Mouse (Mus musculus) hindbrain, postnatal 0 days (tissue): Measurements from ENCODE around the gene Crx. TPM values are rescaled to one million over a fixed set of nuclear protein-coding genes. Genes with fewer than 3 reads are reported as not detected.

Experiments used
- ATAC-seq: fragments of 200-750 bp; cut with Nextera tagmentation; 2 replicates; pipeline ENCODE4 v1.8.0; 2017; ENCODE audit warnings: mild to moderate bottlenecking, moderate TSS enrichment, moderate library complexity
- DNase-seq: peaks from one replicate; pipeline ENCODE4 v3.0.0-alpha.2; 2015; ENCODE audit warnings: low spot score
- H3K27ac ChIP-seq: fragments of 300-500 bp; sonication (generic); 2 replicates; pipeline ENCODE4 v1.5.1; 2014; ENCODE audit warnings: mild to moderate bottlenecking
- H3K27me3 ChIP-seq: fragments of 300-500 bp; sonication (generic); 2 replicates; pipeline ENCODE4 v1.6.1; 2014; ENCODE audit warnings: low read length, mixed read lengths; ENCODE audit not compliant: insufficient read depth
- H3K36me3 ChIP-seq: fragments of 300-500 bp; sonication (generic); 2 replicates; pipeline ENCODE4 v1.6.1; 2014; ENCODE audit warnings: low read length, mixed read lengths; ENCODE audit not compliant: insufficient read depth
- H3K4me1 ChIP-seq: fragments of 300-500 bp; sonication (generic); 2 replicates; pipeline ENCODE4 v1.6.1; 2014; ENCODE audit warnings: antibody characterized with exemption, low read length, mixed read lengths; ENCODE audit not compliant: insufficient read depth
- H3K4me2 ChIP-seq: fragments of 300-500 bp; sonication (generic); 2 replicates; pipeline ENCODE4 v1.6.1; 2014; ENCODE audit warnings: low read depth, mild to moderate bottlenecking, low read length, moderate library complexity, mixed read lengths
- H3K4me3 ChIP-seq: fragments of 300-500 bp; sonication (generic); 2 replicates; pipeline ENCODE4 v1.5.1; 2014; ENCODE audit warnings: low read length
- H3K9ac ChIP-seq: fragments of 300-500 bp; sonication (generic); replicated peaks from 2 replicates; pipeline ENCODE4 v1.6.1; 2014; ENCODE audit warnings: mild to moderate bottlenecking, low read length, moderate library complexity, mixed read lengths
- H3K9me3 ChIP-seq: fragments of 300-500 bp; sonication (generic); 2 replicates; pipeline ENCODE4 v1.6.1; 2016; ENCODE audit warnings: low read length, mixed read lengths
- CTCF ChIP-seq: IDR thresholded peaks from 2 replicates; pipeline ENCODE4 v1.5.1; 2016; ENCODE audit warnings: antibody characterized with exemption, control low read depth, low read depth
- WGBS: fragments of 180-500 bp; shearing (Covaris S2); extraction: QIAGEN DNeasy Blood & Tissue Kit; methylation state at CpG from one replicate; pipeline ENCODE4 v1.1.7; 2014; 5-methylcytosine and 5-hydroxymethylcytosine counted together
- polyA plus RNA-seq: library from polyadenylated mRNA; unstranded; fragments of >200 nt; fragmentation: Nextera tagmentation; extraction: Ambion mirVana; gene quantifications from 2 replicates; pipeline ENCODE4 v1.2.1, GENCODE M21; 2015
- total RNA-seq: library from RNA; depleted of rRNA; stranded (reverse); fragments of >200 nt; gene quantifications from 2 replicates; pipeline ENCODE4 v1.2.3, GENCODE M21; 2014; rRNA removed

Gene Crx
- total RNA-seq = not detected in 2 replicates
- polyA plus RNA-seq = not detected in 2 replicates

DNA sequence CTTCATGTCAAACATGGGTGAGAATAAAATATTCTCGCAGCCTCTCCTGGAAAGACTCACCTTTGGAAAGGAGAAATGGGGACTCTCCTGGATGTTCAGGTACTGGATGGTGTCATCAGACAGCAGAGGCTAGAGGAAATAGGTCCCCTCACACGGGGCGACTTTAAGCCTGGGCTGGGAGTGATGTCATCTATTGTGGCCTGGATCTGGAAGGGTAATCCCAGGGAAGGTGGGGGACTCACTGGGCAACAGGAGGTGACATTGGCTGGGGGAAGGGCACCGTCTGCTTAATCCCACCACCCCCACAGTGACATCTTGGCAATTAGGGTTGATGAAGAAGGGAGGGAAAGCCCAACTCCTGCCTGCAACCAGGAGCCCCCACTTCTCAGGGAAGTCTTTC is at the start of gene Crx:
Gene Crx (minus strand): TSS at position 213 of the 400 bp plus-strand sequence.
- no peaks in the 10 kb centered on the region for H3K27me3 ChIP-seq
- no peak within 1 kb of the TSS for H3K4me2 ChIP-seq
- H3K4me3 ChIP-seq = no peak within 1 kb of the TSS
- DNase-seq (no peak), ATAC-seq (no peak)
- no peaks in the 10 kb centered on the region for H3K4me1 ChIP-seq
- no peak for TF ChIP-seq CTCF
- H3K9ac ChIP-seq = no peak within 1 kb of the TSS
- WGBS = 36% methylated on average over 4 of the region's 4 CpGs
- no peak within 1 kb of the TSS for H3K27ac ChIP-seq
- no peaks in the 10 kb centered on the region for H3K36me3 ChIP-seq
- H3K9me3 ChIP-seq = no peaks in the 10 kb centered on the region

DNA sequence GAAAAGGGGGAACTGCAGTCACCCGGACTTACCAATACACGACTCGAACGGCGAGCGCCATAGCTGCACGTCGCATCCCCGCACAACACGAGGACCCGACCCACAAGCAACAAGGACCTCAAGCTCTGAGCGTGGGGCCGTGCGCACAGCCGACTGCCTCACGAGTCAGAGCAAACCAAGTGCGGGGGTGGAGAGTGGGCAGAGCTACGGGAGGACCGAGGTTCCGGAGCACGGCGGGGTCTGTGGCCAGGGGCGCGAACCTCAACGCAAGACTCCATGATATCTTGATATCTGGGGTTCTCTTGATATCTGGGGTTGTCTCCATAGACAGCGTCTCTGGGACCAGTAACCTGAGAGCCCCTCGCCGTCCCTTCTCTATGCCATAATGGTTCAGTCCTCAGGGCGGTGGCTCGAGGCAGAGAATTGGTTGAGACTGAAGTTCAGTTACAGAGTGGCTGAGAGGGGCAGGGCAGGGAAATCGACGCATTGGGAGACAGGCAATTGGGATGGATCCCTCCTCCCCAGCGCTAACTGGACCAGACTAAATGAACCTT is 42.5 kb upstream of the Crx start, which contains the start of gene Selenow:
Gene Selenow (minus strand): TSS at position 183 of the 554 bp plus-strand sequence.
- H3K36me3 ChIP-seq = peaks cover 6% of the 10 kb centered on the region; the same call in 1 of the 2 replicates
- peak; percentile 97 for ATAC-seq
- peak within 1 kb of the TSS; percentile 80 for H3K4me3 ChIP-seq
- peak within 1 kb of the TSS; percentile 84 for H3K9ac ChIP-seq
- TF ChIP-seq CTCF = no peak
- H3K4me2 ChIP-seq = peak within 1 kb of the TSS; percentile 86
- peak; percentile 96 for DNase-seq
- H3K9me3 ChIP-seq = no peaks in the 10 kb centered on the region
- no peaks in the 10 kb centered on the region for H3K27me3 ChIP-seq
- H3K27ac ChIP-seq = peak within 1 kb of the TSS; percentile 90
- peaks cover 14% of the 10 kb centered on the region for H3K4me1 ChIP-seq
- WGBS = 1% methylated on average over 33 of the region's 33 CpGs

DNA sequence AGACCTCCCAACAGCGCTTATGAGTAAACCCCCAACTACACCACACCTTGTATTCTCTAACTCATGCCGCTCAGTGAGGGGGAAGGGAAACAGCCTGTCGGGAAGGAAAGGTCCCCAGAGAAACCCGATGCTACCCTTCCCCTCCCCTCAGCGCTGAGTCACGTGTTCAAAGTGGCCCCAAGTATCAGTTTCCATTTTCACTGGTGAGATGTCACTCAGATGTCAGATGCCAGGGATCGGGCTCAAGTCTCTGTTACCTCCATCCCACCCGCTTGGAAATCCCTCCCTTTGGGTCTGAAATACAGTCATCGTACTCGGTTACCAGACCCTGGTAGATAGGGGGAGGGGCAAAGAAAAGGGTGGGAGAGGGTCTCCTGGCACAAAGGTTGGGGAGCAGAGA is 42.0 kb upstream of the Crx start:
- ATAC-seq (peak; percentile 34), DNase-seq (peak; percentile 69)
- Histone ChIP-seq H3K9me3 (no peaks in the 10 kb centered on the region), H3K4me1 (peaks cover 14% of the 10 kb centered on the region), H3K36me3 (peaks cover 10% of the 10 kb centered on the region; the same call in 1 of the 2 replicates), H3K4me2 (peak overlapping the region; percentile 86), H3K27ac (peak overlapping the region; percentile 90), H3K27me3 (no peaks in the 10 kb centered on the region), H3K9ac (peak overlapping the region; percentile 84), H3K4me3 (peak overlapping the region; percentile 80)
- TF ChIP-seq CTCF = no peak
- 1% methylated on average over 10 of the region's 10 CpGs for WGBS

DNA sequence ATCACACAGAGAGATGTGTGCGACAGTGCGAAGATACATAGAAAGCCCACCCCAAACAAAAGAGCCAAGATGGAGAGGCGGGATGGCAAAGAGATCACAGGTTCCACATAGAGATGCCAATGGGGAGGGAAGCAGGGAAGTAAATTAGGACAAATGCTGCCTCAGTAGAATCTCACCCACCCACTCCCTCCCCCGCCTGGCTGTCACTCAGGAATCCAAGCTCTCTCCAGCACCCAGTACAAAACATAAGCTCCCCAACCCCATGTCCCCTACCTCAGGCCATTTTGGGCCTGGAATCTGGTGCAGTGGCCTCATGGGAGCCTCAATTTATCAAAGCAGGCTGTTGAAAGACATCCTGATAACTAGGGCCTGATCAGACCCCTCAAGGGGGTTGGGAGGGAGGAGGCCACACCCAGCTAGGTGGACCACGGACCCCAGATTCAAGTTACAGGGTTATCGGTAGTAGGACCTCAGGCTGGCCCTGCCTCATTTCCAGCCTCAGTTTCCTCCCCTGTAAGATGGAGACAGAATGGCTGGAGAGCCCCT is 41.0 kb upstream of the Crx start:
- peak overlapping the region; percentile 26 for H3K27ac ChIP-seq
- no peak for TF ChIP-seq CTCF

DNA sequence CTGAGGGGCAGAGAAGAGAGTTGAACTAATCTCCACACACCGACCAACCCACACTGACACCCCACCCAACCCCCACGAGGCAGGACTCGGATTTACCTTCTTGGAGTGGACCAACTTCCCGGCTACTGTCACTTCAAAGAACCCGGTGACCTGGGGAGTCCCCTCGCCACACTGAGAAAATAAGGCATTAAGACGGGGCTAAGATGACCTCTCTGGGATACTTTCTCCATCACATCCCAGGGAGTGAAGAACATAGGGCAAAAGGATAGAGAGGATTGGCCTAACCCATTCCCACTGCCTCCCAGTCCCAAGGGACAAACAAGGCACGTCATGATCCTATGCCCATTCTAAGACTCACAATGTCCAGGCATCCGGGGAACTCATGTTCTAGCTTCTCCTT is 40.2 kb upstream of the Crx start:
- DNase-seq (no peak), ATAC-seq (no peak)
- no peak overlapping the region for H3K4me3 ChIP-seq
- WGBS = 94% methylated on average over 9 of the region's 9 CpGs
- H3K36me3 ChIP-seq = peaks cover 10% of the 10 kb centered on the region; the same call in 1 of the 2 replicates
- H3K9ac ChIP-seq = no peak overlapping the region
- TF ChIP-seq CTCF = no peak
- no peaks in the 10 kb centered on the region for H3K27me3 ChIP-seq
- peak overlapping the region; percentile 86 for H3K4me2 ChIP-seq
- H3K9me3 ChIP-seq = no peaks in the 10 kb centered on the region
- peaks cover 14% of the 10 kb centered on the region for H3K4me1 ChIP-seq
- H3K27ac ChIP-seq = 0 out of 2 replicates have a peak overlapping the region, but pooled peaks have one; percentile 26

More for the DNA sequence above, 41.0 kb upstream of the Crx start:
- Histone ChIP-seq H3K4me1 (peaks cover 14% of the 10 kb centered on the region), H3K9me3 (no peaks in the 10 kb centered on the region), H3K4me3 (peak overlapping the region; percentile 80), H3K36me3 (peaks cover 10% of the 10 kb centered on the region; the same call in 1 of the 2 replicates), H3K4me2 (peak overlapping the region; percentile 86), H3K9ac (peak overlapping the region; percentile 84), H3K27me3 (no peaks in the 10 kb centered on the region)
- DNase-seq (no peak), ATAC-seq (no peak)
- WGBS = 77% methylated on average over 6 of the region's 6 CpGs

DNA sequence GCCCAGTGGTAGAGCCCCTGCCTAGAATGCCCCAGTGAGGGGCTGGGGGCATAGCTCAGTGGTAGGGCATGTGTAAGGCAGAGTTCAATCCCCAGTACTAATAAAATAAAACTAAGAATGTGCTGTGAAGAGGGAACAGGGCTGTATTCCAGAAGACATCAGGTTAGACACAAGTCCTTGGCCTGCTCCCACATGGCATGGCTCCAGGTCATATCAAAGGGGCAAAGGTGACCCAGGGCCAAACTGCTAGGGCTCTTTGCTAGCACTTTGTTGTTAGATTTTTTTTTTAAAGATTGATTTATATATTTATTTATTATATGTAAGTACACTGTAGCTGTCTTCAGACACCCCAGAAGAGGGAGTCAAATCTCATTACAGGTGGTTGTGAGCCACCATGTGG is 38.6 kb upstream of the Crx start:
- H3K9ac ChIP-seq = no peak overlapping the region
- no peak for DNase-seq
- ATAC-seq = no peak

DNA sequence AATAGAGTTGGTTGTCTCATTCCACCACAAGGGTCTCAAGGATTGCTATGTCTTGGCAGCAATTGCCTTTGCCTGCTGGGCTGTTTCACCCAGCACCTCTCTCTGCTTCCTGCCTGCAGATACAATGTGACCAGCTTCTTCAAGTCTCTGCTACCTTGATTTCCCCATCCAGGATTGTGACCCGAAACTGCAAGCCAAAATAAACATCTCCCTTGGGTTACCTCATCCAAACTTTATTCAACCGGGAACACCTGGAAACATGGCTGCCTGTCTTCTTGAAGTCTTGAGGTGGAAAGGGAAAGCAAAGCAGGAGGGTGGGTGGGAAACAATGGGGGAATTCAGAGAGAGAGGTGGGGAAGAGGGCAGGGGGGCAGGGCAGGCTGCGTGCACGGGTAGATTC is 37.2 kb upstream of the Crx start:
- no peak overlapping the region for H3K4me2 ChIP-seq
- peaks cover 14% of the 10 kb centered on the region for H3K4me1 ChIP-seq
- TF ChIP-seq CTCF = no peak
- no peak for DNase-seq
- no peaks in the 10 kb centered on the region for H3K9me3 ChIP-seq
- no peak overlapping the region for H3K9ac ChIP-seq
- WGBS = 84% methylated on average over 4 of the region's 4 CpGs
- H3K27me3 ChIP-seq = no peaks in the 10 kb centered on the region
- ATAC-seq = no peak
- H3K36me3 ChIP-seq = peaks cover 10% of the 10 kb centered on the region; the same call in 1 of the 2 replicates
- H3K27ac ChIP-seq = no peak overlapping the region
- no peak overlapping the region for H3K4me3 ChIP-seq

More for the DNA sequence above, 38.6 kb upstream of the Crx start:
- Histone ChIP-seq H3K27me3 (no peaks in the 10 kb centered on the region), H3K36me3 (peaks cover 10% of the 10 kb centered on the region; the same call in 1 of the 2 replicates), H3K27ac (no peak overlapping the region), H3K4me1 (peaks cover 14% of the 10 kb centered on the region), H3K4me2 (no peak overlapping the region), H3K9me3 (no peaks in the 10 kb centered on the region), H3K4me3 (no peak overlapping the region)
- TF ChIP-seq CTCF = no peak
